ENCODE assay signal across 29 mouse cellular contexts in genomic region chr9:108125731-108126130, GRCm38 (mm10). TPM values are rescaled to one million over a fixed set of nuclear protein-coding genes. Genes with fewer than 3 reads are reported as not detected.
DNase-seq lines count a peak whose midpoint lies in the region; ATAC-seq and TF ChIP-seq lines count a peak whose summit lies in the region.
"Had no signal": no experiment of that assay in that cellular context is flagged by ENCODE, and none has a peak within 500 bp of the region (broad histone marks: within the 10 kb centered on the region; RNA-seq: fewer than 3 reads in every experiment).

No protein-coding gene starts in this region.

- ATAC-seq in limb, embryonic 12.5 days (ENCODE audit: insufficient number of reproducible peaks, insufficient read depth, low FRiP score, low TSS enrichment, low read depth): no peak
- no peak for ATAC-seq in erythroblast, adult 5-6 weeks (replicated peaks; ENCODE audit: low FRiP score, poor library complexity, severe bottlenecking)
- ATAC-seq: activated CD4-positive, CD25-positive, alpha-beta regulatory T cell, adult 4 months; forebrain, embryonic 13.5 days; midbrain, embryonic 16.5 days had no signal

- H3K4me1 ChIP-seq in cortical plate, adult 2 months (ENCODE audit: control insufficient read depth, insufficient read depth, low read length): peaks cover 34% of the 10 kb centered on the region
- H3K4me1 ChIP-seq in limb, embryonic 12.5 days (replicated peaks): no peaks in the 10 kb centered on the region
- H3K4me1 ChIP-seq: embryonic facial prominence, embryonic 15.5 days; forebrain, embryonic 13.5 days; hindbrain, embryonic 15.5 days; lung, embryonic 15.5 days; midbrain, embryonic 10.5 days; neural tube, embryonic 12.5 days had no signal

- intact Hi-C loops in left cerebral cortex, postnatal 4 days (cut with DNase I): no loop called here
- intact Hi-C loops in left cerebral cortex, postnatal 25 days (cut with DNase I): no loop called here

- DNase-seq in cerebellum, postnatal 10 days: peak; percentile 64 to 83
- DNase-seq in cerebellum, adult 9-10 months: no peak
- peak; percentile 68 for DNase-seq in left cerebral cortex, postnatal 4 days
- no peak for DNase-seq in left cerebral cortex, postnatal 25 days (ENCODE audit: low spot score in 2 of 2)
- DNase-seq in gastrocnemius, adult 8-10 months (ENCODE audit: low spot score in 2 of 2): no peak
- DNase-seq: adrenal gland, adult 2 months; adrenal gland, postnatal 36 days; cerebellum, adult 9-11 months; gastrocnemius, postnatal 36 days; heart, adult 18-20 months; heart, postnatal 36 days; kidney, adult 9 months; kidney, postnatal 10 days; thymus, postnatal 4 days had no signal

- H3K27ac ChIP-seq in cortical plate, adult 2 months (ENCODE audit: insufficient read depth, low read length): peak overlapping the region; percentile 51; the same call in 1 of the 2 replicates
- H3K27ac ChIP-seq in limb, embryonic 12.5 days: 0 out of 2 replicates have a peak overlapping the region, but pooled peaks have one; percentile 7
- H3K27ac ChIP-seq: embryonic facial prominence, embryonic 10.5 days; embryonic facial prominence, embryonic 15.5 days; forebrain, embryonic 13.5 days; hindbrain, embryonic 15.5 days; lung, embryonic 15.5 days; neural tube, embryonic 12.5 days had no signal

- H3K4me2 ChIP-seq in limb, embryonic 12.5 days: no peak overlapping the region
- H3K4me2 ChIP-seq: embryonic facial prominence, embryonic 15.5 days; forebrain, embryonic 13.5 days; heart, embryonic 11.5 days; hindbrain, embryonic 15.5 days; lung, embryonic 15.5 days; neural tube, embryonic 12.5 days had no signal

- TF ChIP-seq CTCF in cortical plate, adult 2 months (IDR thresholded peaks at IDR 0.05; ENCODE audit: extremely low read depth, insufficient read depth, low read length): no peak

- H3K4me3 ChIP-seq in cortical plate, adult 2 months (ENCODE audit: insufficient read depth, low read length): no peak overlapping the region
- no peak overlapping the region for H3K4me3 ChIP-seq in limb, embryonic 12.5 days (replicated peaks)
- H3K4me3 ChIP-seq: embryonic facial prominence, embryonic 10.5 days; embryonic facial prominence, embryonic 15.5 days; forebrain, embryonic 13.5 days; hindbrain, embryonic 15.5 days; lung, embryonic 15.5 days; midbrain, embryonic 10.5 days; neural tube, embryonic 12.5 days had no signal

- H3K27me3 ChIP-seq in limb, embryonic 12.5 days: no peaks in the 10 kb centered on the region
- H3K27me3 ChIP-seq: embryonic facial prominence, embryonic 15.5 days; forebrain, embryonic 13.5 days; hindbrain, embryonic 15.5 days; lung, embryonic 15.5 days; neural tube, embryonic 12.5 days had no signal

- H3K36me3 ChIP-seq in limb, embryonic 12.5 days: no peaks in the 10 kb centered on the region
- H3K36me3 ChIP-seq: embryonic facial prominence, embryonic 10.5 days; embryonic facial prominence, embryonic 15.5 days; lung, embryonic 15.5 days had no signal

- no peak overlapping the region for H3K9ac ChIP-seq in limb, embryonic 12.5 days (replicated peaks)
- H3K9ac ChIP-seq: embryonic facial prominence, embryonic 15.5 days; forebrain, embryonic 13.5 days; hindbrain, embryonic 15.5 days; lung, embryonic 15.5 days; neural tube, embryonic 12.5 days had no signal

- TF ChIP-seq POLR2A in cortical plate, adult 2 months (IDR thresholded peaks at IDR 0.05; ENCODE audit: extremely low read depth, insufficient read depth, low read length): no peak

- WGBS in limb, embryonic 12.5 days: 85% methylated on average over 8 of the region's 8 CpGs

- H3K9me3 ChIP-seq in limb, embryonic 12.5 days: no peaks in the 10 kb centered on the region
- H3K9me3 ChIP-seq: embryonic facial prominence, embryonic 10.5 days; embryonic facial prominence, embryonic 15.5 days; forebrain, embryonic 13.5 days; hindbrain, embryonic 15.5 days; lung, embryonic 15.5 days; midbrain, embryonic 10.5 days; neural tube, embryonic 12.5 days had no signal

RNA-seq across cellular contexts. Expression of gene Apeh, which starts 31.3 kb away (rescaled TPM):
- total RNA-seq in left cerebral cortex, postnatal 4 days (2021): 10 to 100 TPM; 46.1 to 50.1 TPM
- 10 to 100 TPM; 29.8 to 36.9 TPM for total RNA-seq in left cerebral cortex, postnatal 25 days (2021)
- 26.1 TPM in 2 replicates for polyA plus RNA-seq in cortical plate, adult 2 months (2012; rRNA removed)
- polyA plus RNA-seq in limb, embryonic 12.5 days (2016; fragmentation: Nextera tagmentation; extraction: Ambion mirVana): 56.9 and 57.9 TPM in 2 replicates
- 10 to 100 TPM; 29.4 to 43.5 (median 33.6) TPM for total RNA-seq in gastrocnemius, adult 8-10 months (2022)
- 123 and 182 TPM in 2 replicates for total RNA-seq in erythroblast, adult 5-6 weeks (2015; ENCODE audit: low replicate concordance)
- 219 and 268 TPM in 2 replicates for total RNA-seq in erythroblast, adult 5-6 weeks (2017; ENCODE audit: low replicate concordance)

RNA-seq across cellular contexts. Expression of gene Rnf123, which starts 42.6 kb away (rescaled TPM):
- total RNA-seq in left cerebral cortex, postnatal 4 days (2021): 10 to 100 TPM; 92.5 to 93.8 TPM
- 10 to 100 TPM; 81.9 to 88.7 TPM for total RNA-seq in left cerebral cortex, postnatal 25 days (2021)
- 76.2 and 82.3 TPM in 2 replicates for polyA plus RNA-seq in cortical plate, adult 2 months (2012; rRNA removed)
- 30.5 and 38.0 TPM in 2 replicates for polyA plus RNA-seq in limb, embryonic 12.5 days (2016; fragmentation: Nextera tagmentation; extraction: Ambion mirVana)
- total RNA-seq in gastrocnemius, adult 8-10 months (2022): 100 to 1,000 TPM; 137 to 185 (median 161) TPM
- 734 and 842 TPM in 2 replicates for total RNA-seq in erythroblast, adult 5-6 weeks (2015; ENCODE audit: low replicate concordance)
- 498 and 626 TPM in 2 replicates for total RNA-seq in erythroblast, adult 5-6 weeks (2017; ENCODE audit: low replicate concordance)

RNA-seq across cellular contexts. Expression of gene Mst1, which starts 45.5 kb away (rescaled TPM):
- total RNA-seq in left cerebral cortex, postnatal 4 days (2021): not detected
- not detected for total RNA-seq in left cerebral cortex, postnatal 25 days (2021)
- polyA plus RNA-seq in cortical plate, adult 2 months (2012; rRNA removed): 0.10 TPM in 1 of 2 replicates, not detected in the other
- polyA plus RNA-seq in limb, embryonic 12.5 days (2016; fragmentation: Nextera tagmentation; extraction: Ambion mirVana): 0.18 and 0.51 TPM in 2 replicates
- under 1 TPM in 1 of 4 experiments, not detected in 3; 0.40 TPM for total RNA-seq in gastrocnemius, adult 8-10 months (2022)
- 33.0 and 48.8 TPM in 2 replicates for total RNA-seq in erythroblast, adult 5-6 weeks (2015; ENCODE audit: low replicate concordance)
- 6.6 and 13.4 TPM in 2 replicates for total RNA-seq in erythroblast, adult 5-6 weeks (2017; ENCODE audit: low replicate concordance)
- total RNA-seq: gastrocnemius, postnatal 36 days; heart, postnatal 36 days; layer of hippocampus, postnatal 10 days; left cerebral cortex, adult 8-10 months had no signal
- polyA plus RNA-seq: forebrain, embryonic 13.5 days; midbrain, embryonic 16.5 days had no signal

Comparison
In these comparisons a context has a peak if more than half of its experiments do, and no peak if none do; other contexts are left out.
1. DNase-seq: peak in cerebellum, postnatal 10 days (2 of 2) and left cerebral cortex, postnatal 4 days (single experiment); none in cerebellum, adult 9-10 months (single experiment), left cerebral cortex, postnatal 25 days (0 of 2) and gastrocnemius, adult 8-10 months (0 of 2).
2. RNA of gene Mst1, which starts 45.5 kb away (total RNA-seq): 6.6 to 48.8 TPM in erythroblast, adult 5-6 weeks; not detected in left cerebral cortex, postnatal 4 days, not detected in left cerebral cortex, postnatal 25 days and 0.40 TPM in gastrocnemius, adult 8-10 months; every median in the first group is over 4 times any median in the second.